Mouse (Mus musculus) ES-E14 (cell line): ENCODE results near the gene Cela2a. TPM values are rescaled to one million over a fixed set of nuclear protein-coding genes. Genes with fewer than 3 reads are reported as not detected.
A peak's percentile ranks its signal among the peaks of the same experiment; 100 is the strongest.

Experiments used
- DNase-seq: peaks from one replicate; pipeline ENCODE4 v3.0.0-alpha.2; 2013; ENCODE audit warnings: low read depth, low spot score
- H3K27ac ChIP-seq: 2 replicates; pipeline ENCODE4 v1.5.1; 2012; ENCODE audit warnings: low read depth, mild to moderate bottlenecking, low read length, moderate library complexity, mixed read lengths; ENCODE audit not compliant: poor library complexity, insufficient read depth, severe bottlenecking
- H3K36me3 ChIP-seq: 2 replicates; pipeline ENCODE4 v1.6.1; 2012; ENCODE audit warnings: mild to moderate bottlenecking, low read length, moderate library complexity, mixed read lengths; ENCODE audit not compliant: control insufficient read depth, poor library complexity, insufficient read depth, severe bottlenecking
- H3K4me1 ChIP-seq, 2 experiments: fragments of 150-350 bp in 1 of 2; sonication (generic) in 1 of 2; 2 replicates each; pipeline ENCODE4 v1.6.1; 2012; ENCODE audit warnings: low read length in 2 of 2, mild to moderate bottlenecking in 1 of 2, mixed read lengths in 1 of 2; ENCODE audit not compliant: control insufficient read depth in 2 of 2, insufficient read depth in 2 of 2, poor library complexity in 1 of 2
- H3K4me3 ChIP-seq, 2 experiments: fragments of 150-350 bp in 1 of 2; sonication (generic) in 1 of 2; 2 replicates each; pipeline ENCODE4 v1.5.1; 2012; ENCODE audit warnings: low read length in 2 of 2, low read depth in 1 of 2, mild to moderate bottlenecking in 1 of 2, mixed read lengths in 1 of 2; ENCODE audit not compliant: insufficient read depth in 1 of 2, poor library complexity in 1 of 2, severe bottlenecking in 1 of 2
- H3K9ac ChIP-seq: 2 replicates; pipeline ENCODE4 v1.6.1; 2012; ENCODE audit warnings: low read depth, mild to moderate bottlenecking, low read length, mixed read lengths; ENCODE audit not compliant: poor library complexity, insufficient read depth, severe bottlenecking
- H3K9me3 ChIP-seq: fragments of 150-350 bp; sonication (generic); 2 replicates; pipeline ENCODE4 v1.6.1; 2012; ENCODE audit warnings: low read depth, mild to moderate bottlenecking, low read length; ENCODE audit not compliant: control insufficient read depth, insufficient read depth
- CHD2 ChIP-seq: IDR thresholded peaks from 2 replicates; pipeline ENCODE4 v1.6.1; 2014; ENCODE audit warnings: mild to moderate bottlenecking, low read depth, low read length, inconsistent platforms
- HCFC1 ChIP-seq: IDR thresholded peaks from 2 replicates; pipeline ENCODE4 v1.6.1; 2012; ENCODE audit warnings: low read length, inconsistent platforms, borderline replicate concordance; ENCODE audit not compliant: insufficient read depth
- MAFK ChIP-seq: IDR thresholded peaks from 2 replicates; pipeline ENCODE4 v1.6.1; 2014; ENCODE audit warnings: mild to moderate bottlenecking, low read depth, low read length, inconsistent platforms; ENCODE audit not compliant: insufficient read depth
- ZC3H11A ChIP-seq: IDR thresholded peaks from 2 replicates; pipeline ENCODE4 v1.6.1; 2012; ENCODE audit warnings: low read depth, mild to moderate bottlenecking, inconsistent platforms, low read length, borderline replicate concordance
- ZNF384 ChIP-seq: IDR thresholded peaks from 2 replicates; pipeline ENCODE4 v1.6.1; 2012; ENCODE audit warnings: low read depth, low read length, inconsistent platforms
- in situ Hi-C, 2 experiments: fragments of 600-800 bp; cut with MboI; formaldehyde crosslinking; loops; one replicate each; pipeline ENCODE4 v1.15.1; 2025; ENCODE audit warnings: low sequenced_read_pairs in 2 of 2, inconsistent platforms in 1 of 2; ENCODE audit not compliant: unreplicated experiment in 2 of 2
- total RNA-seq: library from RNA; depleted of rRNA; stranded (reverse); fragments of 300-350 nt; gene quantifications from 2 replicates; pipeline ENCODE4 v1.2.3, GENCODE M21; 2012

Cela2a gene
- total RNA-seq, 1 experiment: 8.2 TPM

DNA sequence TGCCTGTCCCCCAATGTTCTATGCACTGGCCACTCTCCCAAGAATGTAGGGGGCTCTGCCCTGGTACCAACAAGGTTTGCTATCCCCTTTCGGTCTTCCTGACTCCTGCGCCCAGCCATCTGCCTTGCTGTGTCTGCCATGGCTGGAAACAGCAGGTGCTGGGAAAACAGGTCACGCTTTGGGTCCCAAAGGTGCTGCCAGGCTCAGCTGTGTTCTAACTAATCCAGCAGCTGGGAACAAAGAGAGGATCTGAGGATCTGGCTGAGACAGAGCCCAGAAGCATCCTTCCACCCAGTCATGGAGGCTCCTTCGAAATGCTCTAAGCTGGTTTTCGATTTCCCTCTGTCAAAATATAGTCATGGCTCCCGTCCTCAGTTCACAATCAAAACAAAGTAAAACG, 9.7 kb downstream of the Cela2a start:
- Histone ChIP-seq H3K9ac (no peak overlapping the region), H3K9me3 (no peaks in the 10 kb centered on the region), H3K27ac (no peak overlapping the region), H3K4me3 (no peak overlapping the region), H3K36me3 (peaks cover 3% of the 10 kb centered on the region; the same call in 1 of the 2 replicates), H3K4me1 (peaks cover 0 to 6% of the 10 kb centered on the region in 2 experiments; a peak in 2 of 4 replicates)
- DNase-seq: no peak
- no peak for TF ChIP-seq ZNF384
- TF ChIP-seq ZC3H11A: no peak
- TF ChIP-seq HCFC1: no peak
- no peak for TF ChIP-seq CHD2
- in situ Hi-C loops: no loop called here

DNA sequence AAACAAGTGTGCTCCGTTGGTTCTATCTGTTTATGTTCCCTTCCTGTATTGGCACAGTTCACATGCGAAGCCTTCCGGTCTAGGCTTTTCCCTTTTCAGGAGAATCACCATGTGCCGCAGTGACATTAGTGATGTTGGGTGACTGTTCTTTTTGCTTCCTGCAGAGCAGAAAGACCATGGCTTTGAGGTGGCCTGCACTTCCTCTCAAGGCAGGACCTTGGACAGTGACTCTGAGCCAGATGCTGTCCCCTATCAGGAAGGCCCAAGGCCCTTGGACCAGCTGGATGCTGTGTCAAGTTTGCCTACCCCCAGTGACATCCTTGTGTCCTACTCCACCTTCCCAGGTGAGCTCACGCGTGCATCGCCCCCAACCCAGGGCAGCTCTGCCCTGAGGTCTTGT, 14.6 kb downstream of the Cela2a start:
- Histone ChIP-seq H3K9me3 (no peaks in the 10 kb centered on the region), H3K27ac (no peak overlapping the region), H3K36me3 (peaks cover 17% of the 10 kb centered on the region; the same call in 1 of the 2 replicates), H3K4me3 (no peak overlapping the region), H3K9ac (no peak overlapping the region), H3K4me1 (no peaks in the 10 kb centered on the region)
- in situ Hi-C loops: no loop called here
- TF ChIP-seq ZC3H11A: no peak
- TF ChIP-seq HCFC1: no peak
- no peak for TF ChIP-seq CHD2
- no peak for TF ChIP-seq MAFK
- no peak for DNase-seq

GRCm38 (mm10) chr4:141810975-141811374, 15.0 kb downstream of the Cela2a start:
- DNase-seq: no peak
- in situ Hi-C loops: no loop called here
- Histone ChIP-seq H3K27ac (no peak overlapping the region), H3K9ac (no peak overlapping the region), H3K4me3 (no peak overlapping the region), H3K9me3 (no peaks in the 10 kb centered on the region), H3K4me1 (no peaks in the 10 kb centered on the region), H3K36me3 (peaks cover 19% of the 10 kb centered on the region; the same call in 1 of the 2 replicates)
- TF ChIP-seq HCFC1 (no peak), ZC3H11A (no peak), CHD2 (no peak), MAFK (no peak), ZNF384 (no peak)

GRCm38 (mm10) chr4:141809850-141810464, 16.0 kb downstream of the Cela2a start:
- Histone ChIP-seq H3K4me3 (no peak overlapping the region), H3K27ac (no peak overlapping the region), H3K4me1 (no peaks in the 10 kb centered on the region), H3K9ac (no peak overlapping the region), H3K9me3 (no peaks in the 10 kb centered on the region), H3K36me3 (peaks cover 28% of the 10 kb centered on the region; the same call in 1 of the 2 replicates)
- TF ChIP-seq MAFK (no peak), ZC3H11A (0 out of 2 replicates have a peak, but pooled peaks have one; percentile 16)
- no peak for DNase-seq
- in situ Hi-C loops: no loop called here

GRCm38 (mm10) chr4:141805886-141806285, 20.1 kb downstream of the Cela2a start:
- no peak overlapping the region for H3K27ac ChIP-seq
- no peak overlapping the region for H3K4me3 ChIP-seq
- no peak for TF ChIP-seq CHD2
- TF ChIP-seq ZC3H11A: no peak
- TF ChIP-seq MAFK: no peak
- TF ChIP-seq ZNF384: no peak
- TF ChIP-seq HCFC1: no peak
- peaks cover 25% of the 10 kb centered on the region; the same call in 1 of the 2 replicates for H3K36me3 ChIP-seq
- H3K4me1 ChIP-seq: no peaks in the 10 kb centered on the region
- in situ Hi-C loops: no loop called here
- no peak overlapping the region for H3K9ac ChIP-seq
- DNase-seq: no peak
- H3K9me3 ChIP-seq: no peaks in the 10 kb centered on the region
